Comparison of ENCODE assay signal across 15 mouse cellular contexts in the genomic region with DNA sequence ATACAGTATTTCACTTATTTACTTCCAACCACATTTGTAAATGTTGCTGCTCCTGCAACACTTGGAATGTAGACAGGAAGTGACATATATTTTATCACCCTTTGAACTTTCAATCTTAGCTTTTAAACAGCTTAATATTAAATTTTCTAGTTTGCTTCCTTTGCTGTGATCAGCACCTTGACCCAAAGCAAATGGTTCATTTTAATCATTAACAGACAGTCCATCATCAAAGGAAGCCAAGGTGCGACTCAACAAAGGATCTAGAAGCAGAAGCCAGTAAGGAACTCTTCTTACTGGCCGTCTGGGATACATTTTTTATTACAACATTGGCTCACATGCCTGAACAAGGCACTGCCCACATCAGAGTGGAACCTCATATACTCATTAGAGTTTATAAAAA.
"Had no signal": no experiment of that assay in that cellular context is flagged by ENCODE, and none has a peak within 500 bp of the region (broad histone marks: within the 10 kb centered on the region; RNA-seq: fewer than 3 reads in every experiment).

No protein-coding gene starts in this region.

- H3K9ac ChIP-seq: neural tube, embryonic 15.5 days; stomach, embryonic 15.5 days had no signal

- H3K4me2 ChIP-seq: neural tube, embryonic 15.5 days; stomach, embryonic 15.5 days had no signal

- H3K36me3 ChIP-seq: neural tube, embryonic 15.5 days; stomach, embryonic 15.5 days had no signal

- H3K27ac ChIP-seq: neural tube, embryonic 15.5 days; stomach, embryonic 15.5 days; stomach, postnatal 0 days had no signal

- H3K9me3 ChIP-seq: neural tube, embryonic 15.5 days; stomach, embryonic 15.5 days had no signal

- H3K4me3 ChIP-seq: neural tube, embryonic 15.5 days; stomach, embryonic 15.5 days had no signal

- H3K4me1 ChIP-seq: neural tube, embryonic 15.5 days; stomach, embryonic 15.5 days had no signal

- DNase-seq: retina, postnatal 1 day; right cerebral cortex, adult 18-20 months; right cerebral cortex, postnatal 14 days; right cerebral cortex, postnatal 25 days; right cerebral cortex, postnatal 4 days; spleen, adult 18-20 months; thymus, adult 18-20 months; thymus, adult 2 months; thymus, postnatal 14 days; thymus, postnatal 25 days; thymus, postnatal 36 days; thymus, postnatal 4 days had no signal

- H3K27me3 ChIP-seq: neural tube, embryonic 15.5 days; stomach, embryonic 15.5 days had no signal
